8 mouse cellular contexts compared by ENCODE assay signal in the genomic region with DNA sequence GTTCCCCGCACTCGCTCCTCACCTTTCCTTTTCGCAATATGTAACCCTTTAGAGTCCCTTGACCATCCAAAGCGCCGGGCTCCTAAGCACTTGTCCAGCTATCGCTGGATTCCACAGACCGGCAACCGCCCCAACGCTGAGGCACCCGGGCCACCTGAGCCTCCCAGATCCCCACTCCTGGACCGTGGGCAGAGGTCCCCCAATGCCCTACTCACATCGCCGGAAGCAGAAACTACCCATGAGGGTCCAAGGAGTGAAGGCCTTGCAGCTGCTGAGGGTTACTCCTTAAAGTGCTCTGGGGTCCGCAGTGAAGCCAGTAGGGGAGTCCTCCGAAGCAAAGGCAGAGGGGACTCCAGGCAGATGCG. TPM values are rescaled to one million over a fixed set of nuclear protein-coding genes. Genes with fewer than 3 reads are reported as not detected.
DNase-seq lines count a peak whose midpoint lies in the region; ATAC-seq and TF ChIP-seq lines count a peak whose summit lies in the region.

No protein-coding gene starts in this region.

- intact Hi-C loops in left cerebral cortex, adult 2 months (cut with DNase I), result loop anchor here (1.0 to 10.0 kb wide), 7 partner anchors 192 to 714 kb away; no protein-coding TSS in a partner anchor

- H3K9me3 ChIP-seq in forebrain, embryonic 10.5 days, result no peaks in the 10 kb centered on the region
- H3K9me3 ChIP-seq in intestine, embryonic 16.5 days (ENCODE audit: control insufficient read depth, low read length), result no peaks in the 10 kb centered on the region
- H3K9me3 ChIP-seq in midbrain, embryonic 13.5 days, result no peaks in the 10 kb centered on the region

- peak overlapping the region; percentile 99 for H3K27ac ChIP-seq in left cerebral cortex, adult 2 months
- peak overlapping the region; percentile 82 for H3K27ac ChIP-seq in forebrain, embryonic 10.5 days
- no peak overlapping the region for H3K27ac ChIP-seq in intestine, embryonic 16.5 days (ENCODE audit: low read length)
- H3K27ac ChIP-seq in midbrain, embryonic 13.5 days, result peak overlapping the region; percentile 92
- no peak overlapping the region for H3K27ac ChIP-seq in thymus, adult 2 months (ENCODE audit: control insufficient read depth, insufficient read depth, low read length)

- H3K4me2 ChIP-seq in intestine, embryonic 16.5 days (ENCODE audit: low read depth, low read length), result peak overlapping the region; percentile 99
- H3K4me2 ChIP-seq in midbrain, embryonic 13.5 days (replicated peaks), result peak overlapping the region; percentile 83

- ATAC-seq in intestine, embryonic 16.5 days, result peak; percentile 43; the same call in 1 of the 2 replicates
- ATAC-seq in midbrain, embryonic 13.5 days, result peak; percentile 41

- under 1% methylated on average over 16 of the region's 16 CpGs for WGBS in forebrain, embryonic 10.5 days
- WGBS in intestine, embryonic 16.5 days, result 2% methylated on average over 16 of the region's 16 CpGs
- WGBS in midbrain, embryonic 13.5 days, result 0% methylated on average over 16 of the region's 16 CpGs
- WGBS in thymus, adult 2 months, result 7% methylated on average over 16 of the region's 16 CpGs

- peak overlapping the region; percentile 83 for H3K4me3 ChIP-seq in left cerebral cortex, adult 2 months
- peak overlapping the region; percentile 74 for H3K4me3 ChIP-seq in forebrain, embryonic 10.5 days
- peak overlapping the region; percentile 70 for H3K4me3 ChIP-seq in intestine, embryonic 16.5 days (ENCODE audit: low read length)
- H3K4me3 ChIP-seq in midbrain, embryonic 13.5 days (replicated peaks), result peak overlapping the region; percentile 85
- H3K4me3 ChIP-seq in thymus, adult 2 months (ENCODE audit: control insufficient read depth, insufficient read depth, low read length), result no peak overlapping the region

- H3K27me3 ChIP-seq in forebrain, embryonic 10.5 days (ENCODE audit: poor library complexity, severe bottlenecking), result peaks cover 53% of the 10 kb centered on the region
- peaks cover 14% of the 10 kb centered on the region; the same call in 1 of the 2 replicates for H3K27me3 ChIP-seq in intestine, embryonic 16.5 days (replicated peaks; ENCODE audit: control insufficient read depth, insufficient read depth, low read length)
- H3K27me3 ChIP-seq in midbrain, embryonic 13.5 days, result peaks cover 11% of the 10 kb centered on the region; the same call in 1 of the 2 replicates
- H3K27me3 ChIP-seq in thymus, adult 2 months (ENCODE audit: control insufficient read depth, insufficient read depth, low read length), result no peaks in the 10 kb centered on the region

- H3K36me3 ChIP-seq in forebrain, embryonic 10.5 days (replicated peaks), result no peaks in the 10 kb centered on the region
- H3K36me3 ChIP-seq in intestine, embryonic 16.5 days (ENCODE audit: control insufficient read depth, insufficient read depth, low read length), result no peaks in the 10 kb centered on the region
- H3K36me3 ChIP-seq in midbrain, embryonic 13.5 days, result no peaks in the 10 kb centered on the region
- no peaks in the 10 kb centered on the region for H3K36me3 ChIP-seq in thymus, adult 2 months (ENCODE audit: control insufficient read depth, insufficient read depth, low read length)

- H3K4me1 ChIP-seq in forebrain, embryonic 10.5 days, result peaks cover 42% of the 10 kb centered on the region
- H3K4me1 ChIP-seq in intestine, embryonic 16.5 days (ENCODE audit: control insufficient read depth, insufficient read depth, low read length), result no peaks in the 10 kb centered on the region
- H3K4me1 ChIP-seq in midbrain, embryonic 13.5 days (replicated peaks), result peaks cover 19% of the 10 kb centered on the region
- H3K4me1 ChIP-seq in thymus, adult 2 months (replicated peaks; ENCODE audit: control insufficient read depth, insufficient read depth, low read length), result no peaks in the 10 kb centered on the region

- no peak for TF ChIP-seq POLR2A in thymus, adult 2 months (IDR thresholded peaks at IDR 0.05; ENCODE audit: control insufficient read depth, extremely low read depth, insufficient read depth, low read length, poor library complexity)

- peak; percentile 20 to 43 for DNase-seq in left cerebral cortex, adult 2 months (ENCODE audit: extremely low spot score in 1 of 2, low spot score in 2 of 2)
- DNase-seq in left cerebral cortex, adult 11 months (ENCODE audit: low spot score), result no peak
- peak; percentile 56 for DNase-seq in forebrain, embryonic 10.5 days (ENCODE audit: extremely low spot score, low spot score)
- no peak for DNase-seq in thymus, adult 2 months
- no peak for DNase-seq in thymus, postnatal 14 days
- no peak for DNase-seq in lung, postnatal 14 days

- TF ChIP-seq CTCF in left cerebral cortex, adult 2 months (IDR thresholded peaks at IDR 0.05), result no peak
- no peak for TF ChIP-seq CTCF in thymus, adult 2 months (IDR thresholded peaks at IDR 0.05; ENCODE audit: borderline replicate concordance, control insufficient read depth, extremely low read depth, insufficient read depth, low read length, poor library complexity)

- H3K9ac ChIP-seq in intestine, embryonic 16.5 days (ENCODE audit: low read depth, low read length), result peak overlapping the region; percentile 61
- peak overlapping the region; percentile 93 for H3K9ac ChIP-seq in midbrain, embryonic 13.5 days (replicated peaks)

RNA-seq across cellular contexts. Expression of a gene that starts 1.1 kb away (rescaled TPM):
- 100 to 1,000 TPM; 118 to 126 TPM for total RNA-seq in left cerebral cortex, adult 2 months (2021)
- polyA plus RNA-seq in forebrain, embryonic 10.5 days (2016; fragmentation: Nextera tagmentation; extraction: Ambion mirVana), result 0.31 and 0.60 TPM in 2 replicates
- 0.53 and 0.88 TPM in 2 replicates for polyA plus RNA-seq in intestine, embryonic 16.5 days (2015; fragmentation: Nextera tagmentation; extraction: Ambion mirVana)
- 8.3 and 9.2 TPM in 2 replicates for polyA plus RNA-seq in midbrain, embryonic 13.5 days (2015; fragmentation: Nextera tagmentation; extraction: Ambion mirVana)
- polyA plus RNA-seq in thymus, adult 2 months (2012; rRNA removed), result not detected in 2 replicates

Comparison
In these comparisons a context has a peak if more than half of its experiments do, and no peak if none do; other contexts are left out.
1. DNase-seq: peak in left cerebral cortex, adult 2 months (2 of 2) and forebrain, embryonic 10.5 days (single experiment); none in left cerebral cortex, adult 11 months (single experiment), thymus, adult 2 months (single experiment), thymus, postnatal 14 days (single experiment) and lung, postnatal 14 days (single experiment).
2. H3K27ac ChIP-seq: peak in left cerebral cortex, adult 2 months (single experiment), forebrain, embryonic 10.5 days (single experiment) and midbrain, embryonic 13.5 days (single experiment); none in intestine, embryonic 16.5 days (single experiment) and thymus, adult 2 months (single experiment).